Mouse (Mus musculus) c-Kit-positive CD71-positive TER-119-positive erythroid progenitor cells, embryonic 14.5 days (primary cell): Measurements from ENCODE around the gene 2510002D24Rik.
"Not testable (repeated sequence)": the region's sequence is repeated elsewhere in the genome, so short reads cannot be mapped to it uniquely, and the experiment has no call there.

Source experiments
- DNase-seq: peaks from one replicate; pipeline ENCODE4 v3.0.0-alpha.2; 2013; ENCODE audit warnings: low spot score

The 2510002D24Rik gene

GRCm38 (mm10) chr16:18849521-18850190 is 13.3 kb downstream of the 2510002D24Rik start:
- DNase-seq: not testable (repeated sequence)

GRCm38 (mm10) chr16:18858551-18858950 is 22.2 kb downstream of the 2510002D24Rik start:
- DNase-seq: peak; percentile 63

GRCm38 (mm10) chr16:18860186-18860585 is 23.8 kb downstream of the 2510002D24Rik start:
- DNase-seq: no peak

GRCm38 (mm10) chr16:18870495-18870894 is 34.1 kb downstream of the 2510002D24Rik start:
- DNase-seq: peak; percentile 22

- DNase-seq: no peak
These were observed 39.7 kb downstream of the 2510002D24Rik start for GRCm38 (mm10) chr16:18876091-18876441.

- DNase-seq: peak; percentile 89
These were observed 40.3 kb downstream of the 2510002D24Rik start, which contains the start of the genes Mrpl40 and Hira for GRCm38 (mm10) chr16:18876442-18877308. Gene Mrpl40 (minus strand): TSS chr16:18876862. Gene Hira (plus strand): TSS chr16:18877037.

- DNase-seq: peak; percentile 65
These were observed 41.2 kb downstream of the 2510002D24Rik start for GRCm38 (mm10) chr16:18877386-18878090.

GRCm38 (mm10) chr16:18878091-18878720 is 41.8 kb downstream of the 2510002D24Rik start:
- no peak for DNase-seq

- no peak for DNase-seq
These were observed 47.7 kb downstream of the 2510002D24Rik start for GRCm38 (mm10) chr16:18884044-18884443.
